ENCODE assay signal across 8 mouse cellular contexts in the genomic region with DNA sequence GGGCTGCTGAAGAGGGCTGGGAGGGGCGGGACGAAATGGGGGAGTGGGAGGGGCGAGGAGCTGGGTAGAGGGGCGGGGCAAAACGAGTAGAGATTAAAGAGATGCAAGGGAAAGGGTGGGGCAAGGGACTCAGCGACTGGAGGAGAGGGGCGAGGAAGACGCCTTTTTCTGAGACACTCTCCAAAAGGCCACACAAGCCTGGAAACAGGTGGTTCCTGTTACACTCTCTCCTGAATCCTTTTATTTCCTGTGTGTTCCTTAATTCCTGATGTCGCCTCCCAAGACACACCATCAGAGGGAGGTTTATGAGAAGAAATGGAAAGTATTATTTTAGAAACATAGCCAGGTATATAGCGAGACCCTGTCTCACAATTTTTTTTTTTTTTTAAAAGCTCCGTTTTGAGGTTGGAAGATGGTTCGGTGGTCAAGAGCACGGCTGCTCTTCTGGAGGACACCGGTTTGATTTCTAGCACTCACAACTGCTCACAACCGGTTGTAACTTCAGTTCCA. TPM values are rescaled to one million over a fixed set of nuclear protein-coding genes. Genes with fewer than 3 reads are reported as not detected.
DNase-seq lines count a peak whose midpoint lies in the region; ATAC-seq and TF ChIP-seq lines count a peak whose summit lies in the region.

No protein-coding gene starts in this region.

- no peaks in the 10 kb centered on the region for H3K27me3 ChIP-seq in heart, embryonic 13.5 days (replicated peaks)
- no peaks in the 10 kb centered on the region for H3K27me3 ChIP-seq in hindbrain, embryonic 11.5 days (ENCODE audit: control insufficient read depth, insufficient read depth, low read length)

- H3K79me2 ChIP-seq in macrophage (ENCODE audit: inconsistent target), result peaks cover 45% of the 10 kb centered on the region

- peaks cover 7% of the 10 kb centered on the region for H3K36me3 ChIP-seq in heart, embryonic 13.5 days
- peaks cover 22% of the 10 kb centered on the region for H3K36me3 ChIP-seq in ES-E14 (ENCODE audit: control insufficient read depth, insufficient read depth, low read length, poor library complexity, severe bottlenecking)
- H3K36me3 ChIP-seq in hindbrain, embryonic 11.5 days (ENCODE audit: control insufficient read depth, insufficient read depth, low read length), result 0 out of 2 replicates have a peak, but pooled peaks cover 2% of the 10 kb centered on the region
- no peaks in the 10 kb centered on the region for H3K36me3 ChIP-seq in macrophage (ENCODE audit: inconsistent target)

- H3K9me3 ChIP-seq in heart, embryonic 13.5 days, result no peaks in the 10 kb centered on the region
- no peaks in the 10 kb centered on the region for H3K9me3 ChIP-seq in ES-E14 (ENCODE audit: control insufficient read depth, insufficient read depth, low read depth, low read length)
- no peaks in the 10 kb centered on the region for H3K9me3 ChIP-seq in hindbrain, embryonic 11.5 days (ENCODE audit: control insufficient read depth, low read length)

- peaks cover 20% of the 10 kb centered on the region for H3K4me1 ChIP-seq in heart, embryonic 13.5 days
- H3K4me1 ChIP-seq in ES-E14 (ENCODE audit: control insufficient read depth in 2 of 2, insufficient read depth in 2 of 2, low read length in 2 of 2, poor library complexity in 1 of 2), result peaks cover 4 to 9% of the 10 kb centered on the region in 2 experiments; a peak in 3 of 4 replicates
- 0 out of 2 replicates have a peak, but pooled peaks cover 3% of the 10 kb centered on the region for H3K4me1 ChIP-seq in hindbrain, embryonic 11.5 days (replicated peaks; ENCODE audit: control insufficient read depth, insufficient read depth, low read length)

- H3K27ac ChIP-seq in heart, embryonic 13.5 days (replicated peaks), result peak overlapping the region; percentile 48; the same call in 1 of the 2 replicates
- H3K27ac ChIP-seq in ES-E14 (ENCODE audit: insufficient read depth, low read depth, low read length, poor library complexity, severe bottlenecking) (no peak overlapping the region), macrophage (0 out of 2 replicates have a peak overlapping the region, but pooled peaks have one; percentile 14)
- H3K27ac ChIP-seq in hindbrain, embryonic 11.5 days (ENCODE audit: low read depth, low read length), result no peak overlapping the region

- in situ Hi-C loops in ES-E14 (cut with MboI; ENCODE audit: low sequenced_read_pairs in 2 of 2, unreplicated experiment in 2 of 2), result loop anchor here in 1 of 2 experiments (10.0 kb wide), 1 partner anchor 95 kb away; no protein-coding TSS in a partner anchor

- WGBS in heart, embryonic 13.5 days, result 8% methylated on average over 15 of the region's 15 CpGs
- 8% methylated on average over 15 of the region's 15 CpGs for WGBS in hindbrain, embryonic 11.5 days
- WGBS in macrophage (ENCODE audit: missing documents), result 11% methylated on average over 15 of the region's 15 CpGs

- H3K4me3 ChIP-seq in heart, embryonic 13.5 days, result peak overlapping the region; percentile 77
- peak overlapping the region; percentile 11 to 100; a peak in 2 of 4 replicates for H3K4me3 ChIP-seq in ES-E14 (ENCODE audit: insufficient read depth in 1 of 2, low read depth in 1 of 2, low read length in 2 of 2, poor library complexity in 1 of 2, severe bottlenecking in 1 of 2)
- H3K4me3 ChIP-seq in hindbrain, embryonic 11.5 days (ENCODE audit: low read depth, low read length), result peak overlapping the region; percentile 79
- peak overlapping the region; percentile 94 for H3K4me3 ChIP-seq in macrophage (ENCODE audit: inconsistent target)

- DNase-seq in heart, adult 18-20 months, result no peak
- DNase-seq in ES-E14 (ENCODE audit: low read depth, low spot score), result peak; percentile 95
- DNase-seq in hindbrain, embryonic 11.5 days (ENCODE audit: low spot score), result no peak
- no peak for DNase-seq in layer of hippocampus, adult 18-20 months (ENCODE audit: low spot score in 2 of 2)
- DNase-seq in cerebellum, postnatal 4 days (ENCODE audit: low spot score in 2 of 2), result no peak

- H3K4me2 ChIP-seq in heart, embryonic 13.5 days, result peak overlapping the region; percentile 97
- H3K4me2 ChIP-seq in hindbrain, embryonic 11.5 days (replicated peaks; ENCODE audit: low read depth, low read length), result peak overlapping the region; percentile 34

- H3K9ac ChIP-seq in heart, embryonic 13.5 days, result peak overlapping the region; percentile 93
- H3K9ac ChIP-seq in ES-E14 (ENCODE audit: insufficient read depth, low read depth, low read length, poor library complexity, severe bottlenecking), result no peak overlapping the region; the same call in 1 of the 2 replicates
- no peak overlapping the region; the same call in 1 of the 2 replicates for H3K9ac ChIP-seq in hindbrain, embryonic 11.5 days (ENCODE audit: low read depth, low read length)

- ATAC-seq in heart, embryonic 13.5 days (ENCODE audit: extremely low read depth, insufficient number of reproducible peaks, low FRiP score, low TSS enrichment), result peak; percentile 3; the same call in 1 of the 2 replicates
- ATAC-seq in hindbrain, embryonic 11.5 days (ENCODE audit: low FRiP score), result no peak; the same call in 1 of the 2 replicates
- ATAC-seq in inflammation-experienced regulatory T-cells, adult 6 months, result no peak

TF ChIP-seq in ES-E14, 5 proteins besides CTCF, POLR2A, EP300 and RAD21:
- TF ChIP-seq ZC3H11A (IDR thresholded peaks at IDR 0.05; ENCODE audit: borderline replicate concordance, low read depth, low read length) (no peak), CHD2 (IDR thresholded peaks at IDR 0.05; ENCODE audit: low read depth, low read length) (no peak), HCFC1 (IDR thresholded peaks at IDR 0.05; ENCODE audit: borderline replicate concordance, insufficient read depth, low read length) (no peak), MAFK (IDR thresholded peaks at IDR 0.05; ENCODE audit: insufficient read depth, low read depth, low read length) (no peak), ZNF384 (IDR thresholded peaks at IDR 0.05; ENCODE audit: low read depth, low read length) (no peak)
TF ChIP-seq in ES-E14: peak in this region for 0.

RNA-seq across cellular contexts. Expression of a gene that starts 0.4 kb away (rescaled TPM):
- polyA plus RNA-seq in heart, embryonic 13.5 days (2015; fragmentation: Nextera tagmentation; extraction: Ambion mirVana), result 26.6 and 31.4 TPM in 2 replicates
- total RNA-seq in heart, adult 18-20 months (2021), result 10 to 100 TPM; 20.4 to 20.6 TPM
- total RNA-seq in ES-E14 (2012; rRNA removed), result 153 and 241 TPM in 2 replicates
- 69.7 and 73.1 TPM in 2 replicates for polyA plus RNA-seq in hindbrain, embryonic 11.5 days (2014; fragmentation: Nextera tagmentation; extraction: Ambion mirVana)
- 100 to 1,000 TPM in 21 of 26 experiments, 10 to 100 TPM in 5; 67.4 to 340 (median 171) TPM for total RNA-seq in macrophage (2018; cell fraction: chromatin; rRNA removed)
- 10 to 100 TPM; 21.0 to 92.9 (median 46.4) TPM for total RNA-seq in macrophage (2018; cell fraction: cytosol; rRNA removed)
- total RNA-seq in macrophage (2018; cell fraction: nucleus; rRNA removed), result 100 to 1,000 TPM in 14 of 26 experiments, 10 to 100 TPM in 12; 39.8 to 217 (median 109) TPM
- 22.1 to 22.6 TPM (median 22.5 TPM) in 3 replicates for polyA plus RNA-seq in macrophage (2018)
- polyA plus RNA-seq in inflammation-experienced regulatory T-cells, adult 6 months (2017; shearing (Covaris generic)), result 10 to 100 TPM; 29.9 to 40.2 (median 31.2) TPM
- total RNA-seq in layer of hippocampus, adult 18-20 months (2021), result 10 to 100 TPM; 38.4 to 53.4 TPM

RNA-seq across cellular contexts. Expression of a gene that starts 28.2 kb away (rescaled TPM):
- 0.46 and 0.62 TPM in 2 replicates for polyA plus RNA-seq in heart, embryonic 13.5 days (2015; fragmentation: Nextera tagmentation; extraction: Ambion mirVana)
- total RNA-seq in heart, adult 18-20 months (2021), result under 1 TPM; 0.50 to 0.80 TPM
- total RNA-seq in ES-E14 (2012; rRNA removed), result 0.11 and 0.18 TPM in 2 replicates
- polyA plus RNA-seq in hindbrain, embryonic 11.5 days (2014; fragmentation: Nextera tagmentation; extraction: Ambion mirVana), result 0.25 and 0.35 TPM in 2 replicates
- total RNA-seq in macrophage (2018; cell fraction: chromatin; rRNA removed), result 10 to 100 TPM in 1 of 26 experiments, 1 to 10 TPM in 19, under 1 TPM in 6; 0.37 to 11.2 (median 1.9) TPM
- total RNA-seq in macrophage (2018; cell fraction: cytosol; rRNA removed), result 10 to 100 TPM in 4 of 26 experiments, 1 to 10 TPM in 22; 3.6 to 12.1 (median 6.2) TPM
- total RNA-seq in macrophage (2018; cell fraction: nucleus; rRNA removed), result 10 to 100 TPM in 6 of 26 experiments, 1 to 10 TPM in 20; 2.5 to 20.0 (median 7.6) TPM
- 5.9 to 10.7 TPM (median 10.6 TPM) in 3 replicates for polyA plus RNA-seq in macrophage (2018)
- polyA plus RNA-seq in inflammation-experienced regulatory T-cells, adult 6 months (2017; shearing (Covaris generic)), result 100 to 1,000 TPM in 2 of 3 experiments, 10 to 100 TPM in 1; 73.7 to 122 (median 117) TPM
- under 1 TPM in 1 of 2 experiments, not detected in 1; 0.13 TPM for total RNA-seq in layer of hippocampus, adult 18-20 months (2021)

RNA-seq across cellular contexts. Expression of a gene that starts 49.2 kb away (rescaled TPM):
- polyA plus RNA-seq in heart, embryonic 13.5 days (2015; fragmentation: Nextera tagmentation; extraction: Ambion mirVana), result 3.8 and 5.3 TPM in 2 replicates
- total RNA-seq in heart, adult 18-20 months (2021), result 1 to 10 TPM; 2.7 to 3.3 TPM
- total RNA-seq in ES-E14 (2012; rRNA removed), result 12.9 and 18.7 TPM in 2 replicates
- polyA plus RNA-seq in hindbrain, embryonic 11.5 days (2014; fragmentation: Nextera tagmentation; extraction: Ambion mirVana), result 9.2 and 9.5 TPM in 2 replicates
- total RNA-seq in macrophage (2018; cell fraction: chromatin; rRNA removed), result 1 to 10 TPM in 14 of 26 experiments, under 1 TPM in 11, not detected in 1; 0.29 to 3.8 (median 1.3) TPM
- total RNA-seq in macrophage (2018; cell fraction: cytosol; rRNA removed), result 1 to 10 TPM; 1.5 to 4.4 (median 2.9) TPM
- total RNA-seq in macrophage (2018; cell fraction: nucleus; rRNA removed), result 10 to 100 TPM in 1 of 26 experiments, 1 to 10 TPM in 24, under 1 TPM in 1; 0.58 to 11.1 (median 2.1) TPM
- polyA plus RNA-seq in macrophage (2018), result 2.7 to 8.5 TPM (median 3.7 TPM) in 3 replicates
- polyA plus RNA-seq in inflammation-experienced regulatory T-cells, adult 6 months (2017; shearing (Covaris generic)), result 10 to 100 TPM in 2 of 3 experiments, 1 to 10 TPM in 1; 6.9 to 21.9 (median 16.0) TPM
- total RNA-seq in layer of hippocampus, adult 18-20 months (2021), result 1 to 10 TPM; 1.4 to 2.4 TPM

RNA-seq across cellular contexts. Expression of a gene that starts 51.4 kb away (rescaled TPM):
- polyA plus RNA-seq in heart, embryonic 13.5 days (2015; fragmentation: Nextera tagmentation; extraction: Ambion mirVana), result 217 and 223 TPM in 2 replicates
- 100 to 1,000 TPM; 185 to 191 TPM for total RNA-seq in heart, adult 18-20 months (2021)
- total RNA-seq in ES-E14 (2012; rRNA removed), result 103 and 123 TPM in 2 replicates
- polyA plus RNA-seq in hindbrain, embryonic 11.5 days (2014; fragmentation: Nextera tagmentation; extraction: Ambion mirVana), result 175 and 187 TPM in 2 replicates
- total RNA-seq in macrophage (2018; cell fraction: chromatin; rRNA removed), result 100 to 1,000 TPM in 21 of 26 experiments, 10 to 100 TPM in 5; 62.8 to 206 (median 114) TPM
- total RNA-seq in macrophage (2018; cell fraction: cytosol; rRNA removed), result 10 to 100 TPM; 53.4 to 80.7 (median 60.5) TPM
- 10 to 100 TPM; 42.8 to 93.8 (median 64.7) TPM for total RNA-seq in macrophage (2018; cell fraction: nucleus; rRNA removed)
- polyA plus RNA-seq in macrophage (2018), result 53.7 to 124 TPM (median 75.6 TPM) in 3 replicates
- 100 to 1,000 TPM; 258 to 310 (median 262) TPM for polyA plus RNA-seq in inflammation-experienced regulatory T-cells, adult 6 months (2017; shearing (Covaris generic))
- total RNA-seq in layer of hippocampus, adult 18-20 months (2021), result 100 to 1,000 TPM; 123 to 136 TPM

Comparison
In these comparisons a context has a peak if more than half of its experiments do, and no peak if none do; other contexts are left out.
1. H3K27ac ChIP-seq: peak in heart, embryonic 13.5 days (single experiment) and macrophage (single experiment); none in ES-E14 (single experiment) and hindbrain, embryonic 11.5 days (single experiment).
2. Peak in every context shown above with its lines, with median percentiles within 50 percentile points of each other: H3K4me3 ChIP-seq.